ENCODE assay signal across 31 mouse cellular contexts in the genomic region with DNA sequence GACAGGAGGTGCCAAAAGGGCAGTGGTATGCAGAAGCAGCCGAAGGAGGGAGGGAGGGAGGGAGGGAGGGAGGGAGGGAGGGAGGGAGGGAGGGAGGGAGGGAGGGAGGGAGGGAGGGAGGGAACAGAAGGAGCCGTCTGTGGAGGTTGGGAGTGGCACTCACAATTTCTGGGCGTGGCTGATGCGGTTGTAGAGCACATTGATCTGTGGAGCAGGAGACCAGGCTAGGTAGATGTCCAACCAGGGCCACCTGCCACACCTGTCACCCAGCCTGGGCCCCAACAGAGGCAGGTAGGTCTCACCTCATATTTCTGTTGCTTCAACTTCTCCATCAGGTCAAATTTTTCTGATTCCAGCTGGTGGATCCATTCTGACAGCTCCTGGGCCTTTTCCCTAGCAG. TPM values are rescaled to one million over a fixed set of nuclear protein-coding genes. Genes with fewer than 3 reads are reported as not detected.
DNase-seq lines count a peak whose midpoint lies in the region; ATAC-seq lines count a peak whose summit lies in the region.
"Had no signal": no experiment of that assay in that cellular context is flagged by ENCODE, and none has a peak within 500 bp of the region (broad histone marks: within the 10 kb centered on the region; RNA-seq: fewer than 3 reads in every experiment).

No protein-coding gene starts in this region.

- no peak overlapping the region for H3K4me3 ChIP-seq in heart, embryonic 13.5 days
- no peak overlapping the region for H3K4me3 ChIP-seq in heart, embryonic 10.5 days
- peak overlapping the region; percentile 1 for H3K4me3 ChIP-seq in megakaryocyte, embryonic 14.5 days (replicated peaks)
- H3K4me3 ChIP-seq: embryonic facial prominence, embryonic 12.5 days; embryonic facial prominence, embryonic 15.5 days; erythroblast, embryonic 14.5 days; forebrain, embryonic 12.5 days; forebrain, embryonic 15.5 days; heart, adult 2 months; heart, embryonic 15.5 days; hindbrain, embryonic 10.5 days; hindbrain, embryonic 13.5 days; intestine, embryonic 15.5 days had no signal

- H3K36me3 ChIP-seq in heart, embryonic 13.5 days: peaks cover 20% of the 10 kb centered on the region
- H3K36me3 ChIP-seq in heart, embryonic 10.5 days: peaks cover 10% of the 10 kb centered on the region; the same call in 1 of the 2 replicates
- peaks cover 2% of the 10 kb centered on the region for H3K36me3 ChIP-seq in megakaryocyte, embryonic 14.5 days (replicated peaks; ENCODE audit: low read length)
- H3K36me3 ChIP-seq: embryonic facial prominence, embryonic 12.5 days; embryonic facial prominence, embryonic 15.5 days; forebrain, embryonic 12.5 days; forebrain, embryonic 15.5 days; heart, embryonic 15.5 days; hindbrain, embryonic 10.5 days; hindbrain, embryonic 13.5 days; intestine, embryonic 15.5 days had no signal

- peak overlapping the region; percentile 11; the same call in 1 of the 2 replicates for H3K4me2 ChIP-seq in heart, embryonic 13.5 days
- H3K4me2 ChIP-seq: embryonic facial prominence, embryonic 12.5 days; embryonic facial prominence, embryonic 15.5 days; forebrain, embryonic 12.5 days; forebrain, embryonic 15.5 days; heart, embryonic 11.5 days; heart, embryonic 15.5 days; hindbrain, embryonic 13.5 days; intestine, embryonic 15.5 days had no signal

- peaks cover 57% of the 10 kb centered on the region for H3K4me1 ChIP-seq in heart, embryonic 13.5 days
- H3K4me1 ChIP-seq in heart, embryonic 10.5 days: peaks cover 44% of the 10 kb centered on the region
- H3K4me1 ChIP-seq in megakaryocyte, embryonic 14.5 days: peaks cover 83% of the 10 kb centered on the region
- H3K4me1 ChIP-seq: embryonic facial prominence, embryonic 12.5 days had no signal

- 52% methylated on average over 3 of the region's 4 CpGs for WGBS in heart, embryonic 13.5 days
- 62% methylated on average over 3 of the region's 4 CpGs for WGBS in heart, embryonic 10.5 days

- no peak for DNase-seq in heart, embryonic 10.5 days (ENCODE audit: low spot score)
- peak; percentile 61 for DNase-seq in R1 (ENCODE audit: low read depth, low spot score)
- DNase-seq in urinary bladder, postnatal 14 days (ENCODE audit: low spot score): no peak
- no peak for DNase-seq in gastrocnemius, postnatal 25 days
- DNase-seq: adrenal gland, adult 2 months; adrenal gland, postnatal 14 days; cerebellum, adult 11 months; cerebellum, adult 2 months; cerebellum, adult 9-11 months; cerebellum, postnatal 25 days; gastrocnemius, postnatal 36 days; heart, adult 2 months; heart, postnatal 10 days; heart, postnatal 36 days had no signal

- no peak overlapping the region for H3K9ac ChIP-seq in heart, embryonic 13.5 days
- H3K9ac ChIP-seq: embryonic facial prominence, embryonic 12.5 days; embryonic facial prominence, embryonic 15.5 days; forebrain, embryonic 12.5 days; forebrain, embryonic 15.5 days; heart, embryonic 15.5 days; hindbrain, embryonic 13.5 days; intestine, embryonic 15.5 days had no signal

- ATAC-seq in heart, embryonic 13.5 days (ENCODE audit: extremely low read depth, insufficient number of reproducible peaks, low FRiP score, low TSS enrichment): no peak
- no peak for ATAC-seq in megakaryocyte, adult 5-6 weeks (ENCODE audit: poor library complexity, severe bottlenecking)
- no peak for ATAC-seq in CD4-positive, CD25-positive, alpha-beta regulatory T cell, adult 4 months
- ATAC-seq: forebrain, embryonic 15.5 days; hindbrain, embryonic 16.5 days; intestine, embryonic 15.5 days had no signal

- H3K27ac ChIP-seq in heart, embryonic 13.5 days (replicated peaks): no peak overlapping the region
- no peak overlapping the region for H3K27ac ChIP-seq in heart, embryonic 10.5 days
- H3K27ac ChIP-seq: embryonic facial prominence, embryonic 12.5 days; embryonic facial prominence, embryonic 15.5 days; forebrain, embryonic 12.5 days; forebrain, embryonic 15.5 days; heart, adult 2 months; heart, embryonic 15.5 days; hindbrain, embryonic 10.5 days; hindbrain, embryonic 13.5 days; intestine, embryonic 15.5 days had no signal

- no peaks in the 10 kb centered on the region for H3K9me3 ChIP-seq in heart, embryonic 13.5 days
- H3K9me3 ChIP-seq in heart, embryonic 10.5 days: no peaks in the 10 kb centered on the region
- no peaks in the 10 kb centered on the region for H3K9me3 ChIP-seq in megakaryocyte, embryonic 14.5 days
- H3K9me3 ChIP-seq: embryonic facial prominence, embryonic 12.5 days; embryonic facial prominence, embryonic 15.5 days; forebrain, embryonic 12.5 days; forebrain, embryonic 15.5 days; heart, embryonic 15.5 days; hindbrain, embryonic 13.5 days; intestine, embryonic 15.5 days had no signal

- H3K27me3 ChIP-seq in heart, embryonic 13.5 days (replicated peaks): no peaks in the 10 kb centered on the region
- H3K27me3 ChIP-seq in heart, embryonic 10.5 days (ENCODE audit: insufficient read depth, poor library complexity, severe bottlenecking): no peaks in the 10 kb centered on the region
- H3K27me3 ChIP-seq in megakaryocyte, embryonic 14.5 days (replicated peaks): no peaks in the 10 kb centered on the region
- H3K27me3 ChIP-seq: embryonic facial prominence, embryonic 12.5 days; embryonic facial prominence, embryonic 15.5 days; forebrain, embryonic 15.5 days; heart, embryonic 15.5 days; intestine, embryonic 15.5 days had no signal

RNA-seq across cellular contexts. Expression of a gene that starts 5.7 kb away (rescaled TPM):
- 29.2 and 33.9 TPM in 2 replicates for polyA plus RNA-seq in heart, embryonic 13.5 days (2015; fragmentation: Nextera tagmentation; extraction: Ambion mirVana)
- 30.9 and 46.0 TPM in 2 replicates for polyA plus RNA-seq in heart, embryonic 10.5 days (2016; fragmentation: Nextera tagmentation; extraction: Ambion mirVana)
- 267 and 1,249 TPM in 2 replicates for polyA plus RNA-seq in megakaryocyte, embryonic 14.5 days (2012; ENCODE audit: insufficient read depth, low replicate concordance)
- 106 and 134 TPM in 2 replicates for total RNA-seq in megakaryocyte, adult 5-6 weeks (2015)
- total RNA-seq in megakaryocyte, adult 5-6 weeks (2017): 146 and 169 TPM in 2 replicates
- total RNA-seq in gastrocnemius, postnatal 25 days (2021): 10 to 100 TPM; 20.6 to 22.3 TPM
- polyA plus RNA-seq in CD4-positive, CD25-positive, alpha-beta regulatory T cell, adult 4 months (2017; shearing (Covaris generic)): 10 to 100 TPM; 13.5 to 27.7 TPM

RNA-seq across cellular contexts. Expression of a gene that starts 9.0 kb away (rescaled TPM):
- 610 and 755 TPM in 2 replicates for polyA plus RNA-seq in heart, embryonic 13.5 days (2015; fragmentation: Nextera tagmentation; extraction: Ambion mirVana)
- polyA plus RNA-seq in heart, embryonic 10.5 days (2016; fragmentation: Nextera tagmentation; extraction: Ambion mirVana): 97.0 and 167 TPM in 2 replicates
- 38.2 TPM in 1 of 2 replicates, not detected in the other for polyA plus RNA-seq in megakaryocyte, embryonic 14.5 days (2012; ENCODE audit: insufficient read depth, low replicate concordance)
- total RNA-seq in megakaryocyte, adult 5-6 weeks (2015): 2.6 and 5.8 TPM in 2 replicates
- total RNA-seq in megakaryocyte, adult 5-6 weeks (2017): 8.6 and 13.4 TPM in 2 replicates
- total RNA-seq in gastrocnemius, postnatal 25 days (2021): 100 to 1,000 TPM; 151 to 768 TPM
- 1 to 10 TPM; 6.9 to 8.3 TPM for polyA plus RNA-seq in CD4-positive, CD25-positive, alpha-beta regulatory T cell, adult 4 months (2017; shearing (Covaris generic))
- polyA plus RNA-seq: adrenal gland, adult 2 months had no signal

RNA-seq across cellular contexts. Expression of a gene that starts 16.8 kb away (rescaled TPM):
- 2,083 and 2,324 TPM in 2 replicates for polyA plus RNA-seq in heart, embryonic 13.5 days (2015; fragmentation: Nextera tagmentation; extraction: Ambion mirVana)
- polyA plus RNA-seq in heart, embryonic 10.5 days (2016; fragmentation: Nextera tagmentation; extraction: Ambion mirVana): 960 and 1,463 TPM in 2 replicates
- polyA plus RNA-seq in megakaryocyte, embryonic 14.5 days (2012; ENCODE audit: insufficient read depth, low replicate concordance): 3.9 TPM in 1 of 2 replicates, not detected in the other
- 5.1 and 8.8 TPM in 2 replicates for total RNA-seq in megakaryocyte, adult 5-6 weeks (2015)
- 1.7 TPM in 1 of 2 replicates, not detected in the other for total RNA-seq in megakaryocyte, adult 5-6 weeks (2017)
- total RNA-seq in gastrocnemius, postnatal 25 days (2021): under 1 TPM in 1 of 2 experiments, not detected in 1; 0.29 TPM
- 1 to 10 TPM; 1.6 to 2.4 TPM for polyA plus RNA-seq in CD4-positive, CD25-positive, alpha-beta regulatory T cell, adult 4 months (2017; shearing (Covaris generic))
- polyA plus RNA-seq: erythroblast, embryonic 14.5 days had no signal

RNA-seq across cellular contexts. Expression of a gene that starts 25.0 kb away (rescaled TPM):
- 0.59 and 0.95 TPM in 2 replicates for polyA plus RNA-seq in heart, embryonic 13.5 days (2015; fragmentation: Nextera tagmentation; extraction: Ambion mirVana)
- 0.63 and 0.65 TPM in 2 replicates for polyA plus RNA-seq in heart, embryonic 10.5 days (2016; fragmentation: Nextera tagmentation; extraction: Ambion mirVana)
- polyA plus RNA-seq in megakaryocyte, embryonic 14.5 days (2012; ENCODE audit: insufficient read depth, low replicate concordance): 1.3 and 5.0 TPM in 2 replicates
- 1.3 TPM in 2 replicates for total RNA-seq in megakaryocyte, adult 5-6 weeks (2015)
- 1.0 TPM in 2 replicates for total RNA-seq in megakaryocyte, adult 5-6 weeks (2017)
- not detected for total RNA-seq in gastrocnemius, postnatal 25 days (2021)
- polyA plus RNA-seq in CD4-positive, CD25-positive, alpha-beta regulatory T cell, adult 4 months (2017; shearing (Covaris generic)): 1 to 10 TPM; 1.4 to 2.8 TPM
- total RNA-seq: gastrocnemius, postnatal 36 days had no signal

RNA-seq across cellular contexts. Expression of a gene that starts 40.1 kb away (rescaled TPM):
- 1.4 and 2.7 TPM in 2 replicates for polyA plus RNA-seq in heart, embryonic 13.5 days (2015; fragmentation: Nextera tagmentation; extraction: Ambion mirVana)
- polyA plus RNA-seq in heart, embryonic 10.5 days (2016; fragmentation: Nextera tagmentation; extraction: Ambion mirVana): 1.0 and 2.8 TPM in 2 replicates
- polyA plus RNA-seq in megakaryocyte, embryonic 14.5 days (2012; ENCODE audit: insufficient read depth, low replicate concordance): 2.6 TPM in 1 of 2 replicates, not detected in the other
- total RNA-seq in megakaryocyte, adult 5-6 weeks (2015): not detected in 2 replicates
- not detected in 2 replicates for total RNA-seq in megakaryocyte, adult 5-6 weeks (2017)
- under 1 TPM in 1 of 2 experiments, not detected in 1; 0.16 TPM for total RNA-seq in gastrocnemius, postnatal 25 days (2021)
- polyA plus RNA-seq in CD4-positive, CD25-positive, alpha-beta regulatory T cell, adult 4 months (2017; shearing (Covaris generic)): under 1 TPM in 1 of 2 experiments, not detected in 1; 0.35 TPM
- total RNA-seq: common myeloid progenitor, adult 5-6 weeks; gastrocnemius, postnatal 36 days; granulocyte monocyte progenitor cell, adult 5-6 weeks had no signal

Comparison
In these comparisons a context has a peak if more than half of its experiments do, and no peak if none do; other contexts are left out.
1. RNA of a gene that starts 16.8 kb away (polyA plus RNA-seq): 2,083 to 2,324 TPM in heart, embryonic 13.5 days and 960 to 1,463 TPM in heart, embryonic 10.5 days; 3.9 TPM in megakaryocyte, embryonic 14.5 days and 1.6 to 2.4 TPM in CD4-positive, CD25-positive, alpha-beta regulatory T cell, adult 4 months; every median in the first group is over 100 times any median in the second.